Mouse (Mus musculus): Measurements from ENCODE around the gene Gm49353.

DNA sequence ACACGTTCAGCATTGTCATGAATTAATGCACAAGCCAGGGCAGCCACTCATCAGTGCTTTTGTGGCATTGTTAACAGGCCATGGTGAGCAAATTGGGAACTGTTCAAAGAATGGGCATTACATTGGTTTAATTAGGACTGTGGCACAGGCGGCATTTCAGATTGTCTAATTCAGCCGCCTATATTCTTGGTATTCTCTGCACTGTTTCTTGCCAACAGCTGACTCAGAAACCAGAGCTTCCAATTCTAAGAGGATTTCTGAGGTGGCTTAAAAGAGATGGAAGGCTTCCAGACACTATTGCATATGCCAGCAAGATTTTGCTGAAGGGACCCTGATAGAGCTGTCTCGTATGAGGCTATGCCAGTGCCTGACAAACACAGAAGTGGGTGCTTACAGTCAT, 21.9 kb upstream of the Gm49353 start:
- TF ChIP-seq POLR2AphosphoS2 (IDR thresholded peaks at IDR 0.05; ENCODE audit: insufficient read length, low read depth), result no peak
- TF ChIP-seq POLR2A (IDR thresholded peaks at IDR 0.05; ENCODE audit: insufficient read length, low read depth), result no peak
- TF ChIP-seq USF1 (IDR thresholded peaks at IDR 0.05; ENCODE audit: low read depth), result no peak
- TF ChIP-seq CEBPB (IDR thresholded peaks at IDR 0.05; ENCODE audit: insufficient read depth, poor library complexity, severe bottlenecking), result no peak
- no peak for TF ChIP-seq E2F4 (IDR thresholded peaks at IDR 0.05; ENCODE audit: insufficient read depth)
- TF ChIP-seq MAX (IDR thresholded peaks at IDR 0.05; ENCODE audit: low read depth), result no peak
- no peak for TF ChIP-seq TCF12 (IDR thresholded peaks at IDR 0.05; ENCODE audit: insufficient read depth, poor library complexity, severe bottlenecking)
- no peak for TF ChIP-seq MYOD1 (IDR thresholded peaks at IDR 0.05; ENCODE audit: control insufficient read depth in 1 of 3, insufficient read length in 2 of 3, low read depth in 2 of 3)
- no peak for TF ChIP-seq SRF (IDR thresholded peaks at IDR 0.05; ENCODE audit: control insufficient read depth, insufficient read length, low read depth)

Measured in myocyte (in vitro differentiated cells).